Mouse (Mus musculus) neural tube, embryonic 15.5 days (tissue): ENCODE measurements around the gene Celf3. TPM values are rescaled to one million over a fixed set of nuclear protein-coding genes. Genes with fewer than 3 reads are reported as not detected.

ENCODE experiments used
- ATAC-seq: fragments of 200-750 bp; cut with Nextera tagmentation; 2 replicates; pipeline ENCODE4 v1.8.0; 2017; ENCODE audit warnings: mild to moderate bottlenecking, moderate TSS enrichment, moderate library complexity; ENCODE audit not compliant: low FRiP score
- H3K27ac ChIP-seq: fragments of 300-500 bp; sonication (generic); replicated peaks from 2 replicates; pipeline ENCODE4 v1.5.1; 2015; ENCODE audit warnings: mild to moderate bottlenecking, inconsistent platforms
- H3K27me3 ChIP-seq: fragments of 300-500 bp; sonication (generic); replicated peaks from 2 replicates; pipeline ENCODE4 v1.6.1; 2015; ENCODE audit warnings: inconsistent platforms
- H3K36me3 ChIP-seq: fragments of 300-500 bp; sonication (generic); 2 replicates; pipeline ENCODE4 v1.6.1; 2015; ENCODE audit warnings: inconsistent platforms
- H3K4me1 ChIP-seq: fragments of 300-500 bp; sonication (generic); 2 replicates; pipeline ENCODE4 v1.6.1; 2015; ENCODE audit warnings: inconsistent platforms
- H3K4me2 ChIP-seq: fragments of 300-500 bp; sonication (generic); 2 replicates; pipeline ENCODE4 v1.6.1; 2015; ENCODE audit warnings: inconsistent platforms, mild to moderate bottlenecking, moderate library complexity
- H3K4me3 ChIP-seq: fragments of 300-500 bp; sonication (generic); replicated peaks from 2 replicates; pipeline ENCODE4 v1.5.1; 2015; ENCODE audit warnings: mild to moderate bottlenecking, inconsistent platforms
- H3K9ac ChIP-seq: fragments of 300-500 bp; sonication (generic); replicated peaks from 2 replicates; pipeline ENCODE4 v1.6.1; 2015; ENCODE audit warnings: mild to moderate bottlenecking, inconsistent platforms
- H3K9me3 ChIP-seq: fragments of 300-500 bp; sonication (generic); replicated peaks from 2 replicates; pipeline ENCODE4 v1.6.1; 2016; ENCODE audit warnings: inconsistent platforms
- WGBS: fragments of 180-500 bp; shearing (Covaris S2); methylation state at CpG from one replicate; pipeline ENCODE4 v1.1.7; 2015; ENCODE audit warnings: mixed read lengths; 5-methylcytosine and 5-hydroxymethylcytosine counted together
- polyA plus RNA-seq: library from polyadenylated mRNA; unstranded; fragments of >200 nt; fragmentation: Nextera tagmentation; extraction: Ambion mirVana; gene quantifications from 2 replicates; pipeline ENCODE4 v1.2.1, GENCODE M21; 2015

Gene Celf3
- polyA plus RNA-seq, 1 experiment from 2014 or later = 210 TPM

DNA sequence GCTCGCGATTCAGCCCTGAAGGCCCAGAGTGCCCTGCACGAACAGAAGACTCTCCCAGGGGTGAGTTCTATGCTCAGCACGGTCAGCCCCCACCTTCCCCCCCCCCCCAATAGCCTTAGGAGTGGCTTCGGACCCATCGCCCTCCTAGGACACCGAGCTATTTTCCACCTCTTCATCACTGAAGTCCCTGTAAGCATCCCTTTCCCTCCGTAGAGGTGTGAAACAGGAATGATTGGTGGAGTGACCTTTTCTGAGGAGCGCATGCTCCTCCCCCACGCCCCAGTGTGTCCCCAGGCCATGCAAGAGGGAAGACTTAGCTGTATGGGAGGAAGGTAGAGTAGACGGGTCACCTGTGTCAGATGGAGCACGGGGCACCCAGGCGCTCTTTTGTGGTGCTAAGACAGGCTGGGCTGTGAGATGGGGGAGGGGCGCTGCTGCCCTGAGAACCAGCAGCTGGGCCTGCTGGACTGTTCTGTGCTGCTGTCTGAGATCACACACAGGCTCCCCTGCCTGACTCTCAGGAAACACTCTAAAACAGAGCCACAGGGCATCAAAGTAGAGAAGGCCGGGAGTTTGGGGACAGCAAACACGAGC is 2.3 kb downstream of the Celf3 start, which contains the start of gene Riiad1:
Gene Riiad1, minus strand, starts transcription at position 51 of the 594 bp plus-strand sequence.
- Histone ChIP-seq H3K4me3 (peak within 1 kb of the TSS; percentile 63), H3K27ac (peak within 1 kb of the TSS; percentile 88), H3K9ac (peak within 1 kb of the TSS; percentile 84), H3K27me3 (no peaks in the 10 kb centered on the region), H3K4me2 (peak within 1 kb of the TSS; percentile 78), H3K36me3 (peaks cover 19% of the 10 kb centered on the region), H3K9me3 (no peaks in the 10 kb centered on the region), H3K4me1 (peaks cover 75% of the 10 kb centered on the region)
- 10% methylated on average over 16 of the region's 16 CpGs for WGBS
- ATAC-seq = no peak

- Histone ChIP-seq H3K4me3 (no peak overlapping the region), H3K27ac (peak overlapping the region; percentile 33; the same call in 1 of the 2 replicates), H3K4me1 (peaks cover 81% of the 10 kb centered on the region), H3K27me3 (no peaks in the 10 kb centered on the region), H3K36me3 (peaks cover 25% of the 10 kb centered on the region), H3K9me3 (no peaks in the 10 kb centered on the region), H3K9ac (0 out of 2 replicates have a peak overlapping the region, but pooled peaks have one; percentile 7), H3K4me2 (peak overlapping the region; percentile 78; the same call in 1 of the 2 replicates)
- ATAC-seq = no peak
- 74% methylated on average over 4 of the region's 4 CpGs for WGBS
These were observed 3.3 kb downstream of the Celf3 start for GRCm38 (mm10) chr3:94481429-94481828.

GRCm38 (mm10) chr3:94482764-94483385 is 4.8 kb downstream of the Celf3 start:
- WGBS = 80% methylated on average over 17 of the region's 17 CpGs
- Histone ChIP-seq H3K27ac (peak overlapping the region; percentile 83), H3K9ac (no peak overlapping the region), H3K4me3 (no peak overlapping the region), H3K36me3 (peaks cover 40% of the 10 kb centered on the region), H3K27me3 (no peaks in the 10 kb centered on the region), H3K9me3 (no peaks in the 10 kb centered on the region), H3K4me2 (0 out of 2 replicates have a peak overlapping the region, but pooled peaks have one; percentile 48), H3K4me1 (peaks cover 81% of the 10 kb centered on the region)
- no peak for ATAC-seq

DNA sequence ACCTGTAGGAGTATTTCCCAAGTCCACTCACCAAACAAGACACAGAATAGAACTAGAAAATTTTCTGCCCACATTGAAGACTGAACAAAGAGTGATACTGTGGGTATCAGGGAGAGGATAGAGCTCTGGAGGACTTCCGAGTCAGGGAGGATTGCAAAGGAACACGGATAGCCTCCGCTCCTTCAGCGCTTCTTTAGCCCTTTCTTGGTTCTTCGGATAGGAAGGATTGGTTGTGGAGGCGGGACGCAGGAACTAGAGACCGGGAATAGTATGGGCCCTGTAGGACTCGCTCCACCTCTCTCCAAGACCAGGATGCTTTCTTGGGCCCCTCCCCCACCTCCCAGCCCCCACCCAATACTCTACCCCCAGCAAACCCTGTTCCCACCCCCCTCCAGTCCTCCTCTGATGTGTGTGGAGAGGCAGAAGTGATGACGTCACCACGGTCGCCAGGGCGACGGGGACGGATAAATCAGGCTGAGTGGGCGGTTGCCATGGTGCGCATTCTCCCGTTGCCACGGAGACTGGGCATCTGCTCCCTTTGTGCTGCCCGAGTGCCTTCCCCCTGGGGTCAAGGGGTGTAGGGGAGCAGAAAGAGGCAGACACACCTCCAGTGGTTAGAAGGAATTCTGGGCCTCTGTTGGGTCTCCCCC is 5.8 kb downstream of the Celf3 start:
- H3K4me3 ChIP-seq = peak overlapping the region; percentile 17; the same call in 1 of the 2 replicates
- 4% methylated on average over 20 of the region's 20 CpGs for WGBS
- H3K4me2 ChIP-seq = peak overlapping the region; percentile 48
- H3K9me3 ChIP-seq = no peaks in the 10 kb centered on the region
- peak; percentile 80 for ATAC-seq
- no peak overlapping the region for H3K9ac ChIP-seq
- peak overlapping the region; percentile 83 for H3K27ac ChIP-seq
- no peaks in the 10 kb centered on the region for H3K27me3 ChIP-seq
- peaks cover 81% of the 10 kb centered on the region for H3K4me1 ChIP-seq
- H3K36me3 ChIP-seq = peaks cover 47% of the 10 kb centered on the region

DNA sequence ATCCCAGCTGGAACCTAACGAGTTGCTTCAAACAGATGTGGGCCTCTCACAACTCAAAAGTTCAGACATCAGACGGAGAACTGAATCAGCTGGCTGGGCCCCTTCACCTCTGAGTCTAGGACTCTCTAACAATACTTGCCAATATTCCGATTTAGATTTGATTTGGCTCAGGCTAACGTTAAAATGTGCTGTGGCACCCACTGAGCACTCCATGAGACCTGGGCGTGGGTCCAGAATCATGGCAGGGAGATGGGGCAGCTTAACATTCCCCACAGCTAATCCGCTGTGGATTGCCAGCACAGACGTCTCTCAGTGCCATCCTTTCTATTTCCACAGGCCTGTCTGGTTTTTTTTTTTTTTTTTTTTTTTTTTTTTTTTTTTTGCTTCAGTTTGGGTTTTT is 7.8 kb downstream of the Celf3 start:
- Histone ChIP-seq H3K4me3 (no peak overlapping the region), H3K4me1 (peaks cover 64% of the 10 kb centered on the region), H3K27ac (0 out of 2 replicates have a peak overlapping the region, but pooled peaks have one; percentile 83), H3K9ac (no peak overlapping the region), H3K27me3 (no peaks in the 10 kb centered on the region), H3K4me2 (no peak overlapping the region), H3K36me3 (peaks cover 60% of the 10 kb centered on the region), H3K9me3 (no peaks in the 10 kb centered on the region)
- ATAC-seq = no peak
- WGBS = 57% methylated on average over 7 of the region's 7 CpGs

DNA sequence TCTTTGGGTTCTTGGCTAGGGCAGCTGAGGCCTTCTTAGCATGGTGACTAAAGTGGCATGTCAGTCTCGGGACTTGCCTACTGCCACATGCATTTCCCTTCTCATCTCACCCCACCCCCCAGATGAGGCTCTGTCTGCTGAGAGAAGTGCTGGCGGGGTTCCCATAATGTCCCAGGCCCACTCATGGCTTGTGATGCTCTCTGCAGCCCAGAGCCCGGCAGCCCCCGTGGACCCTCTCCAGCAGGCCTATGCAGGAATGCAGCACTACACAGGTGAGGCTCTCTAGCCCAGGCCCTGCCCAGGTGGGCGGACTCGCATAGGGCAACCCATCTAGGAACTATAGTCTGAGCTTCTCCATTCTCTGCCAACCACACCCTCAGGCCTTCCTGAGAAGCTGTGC is 9.5 kb downstream of the Celf3 start:
- 66% methylated on average over 6 of the region's 6 CpGs for WGBS
- Histone ChIP-seq H3K4me2 (no peak overlapping the region), H3K27me3 (no peaks in the 10 kb centered on the region), H3K27ac (no peak overlapping the region), H3K36me3 (peaks cover 49% of the 10 kb centered on the region), H3K9me3 (no peaks in the 10 kb centered on the region), H3K4me1 (peaks cover 48% of the 10 kb centered on the region), H3K9ac (no peak overlapping the region), H3K4me3 (no peak overlapping the region)
- no peak for ATAC-seq

GRCm38 (mm10) chr3:94497162-94497561 is 19.1 kb downstream of the Celf3 start:
- Histone ChIP-seq H3K4me3 (no peak overlapping the region), H3K9me3 (no peaks in the 10 kb centered on the region), H3K4me1 (no peaks in the 10 kb centered on the region), H3K4me2 (no peak overlapping the region), H3K9ac (no peak overlapping the region), H3K27me3 (no peaks in the 10 kb centered on the region), H3K36me3 (peaks cover 26% of the 10 kb centered on the region), H3K27ac (no peak overlapping the region)
- 72% methylated on average over 4 of the region's 4 CpGs for WGBS
- ATAC-seq = no peak

GRCm38 (mm10) chr3:94502243-94502642 is 24.1 kb downstream of the Celf3 start:
- Histone ChIP-seq H3K4me2 (no peak overlapping the region), H3K27me3 (no peaks in the 10 kb centered on the region)
- 0 out of 2 replicates have a peak, but pooled peaks have one; percentile 41 for ATAC-seq

GRCm38 (mm10) chr3:94506664-94507063 is 28.6 kb downstream of the Celf3 start:
- Histone ChIP-seq H3K27ac (no peak overlapping the region), H3K4me3 (no peak overlapping the region), H3K4me2 (no peak overlapping the region), H3K36me3 (peaks cover 47% of the 10 kb centered on the region), H3K27me3 (no peaks in the 10 kb centered on the region), H3K9me3 (no peaks in the 10 kb centered on the region), H3K9ac (no peak overlapping the region), H3K4me1 (no peaks in the 10 kb centered on the region)
- ATAC-seq = no peak
- WGBS = 95% methylated on average over 1 of the region's 1 CpGs

More at GRCm38 (mm10) chr3:94502243-94502642, 24.1 kb downstream of the Celf3 start:
- Histone ChIP-seq H3K9ac (no peak overlapping the region), H3K27ac (no peak overlapping the region), H3K4me1 (no peaks in the 10 kb centered on the region), H3K36me3 (peaks cover 36% of the 10 kb centered on the region), H3K9me3 (no peaks in the 10 kb centered on the region), H3K4me3 (no peak overlapping the region)
- WGBS = 74% methylated on average over 3 of the region's 3 CpGs

DNA sequence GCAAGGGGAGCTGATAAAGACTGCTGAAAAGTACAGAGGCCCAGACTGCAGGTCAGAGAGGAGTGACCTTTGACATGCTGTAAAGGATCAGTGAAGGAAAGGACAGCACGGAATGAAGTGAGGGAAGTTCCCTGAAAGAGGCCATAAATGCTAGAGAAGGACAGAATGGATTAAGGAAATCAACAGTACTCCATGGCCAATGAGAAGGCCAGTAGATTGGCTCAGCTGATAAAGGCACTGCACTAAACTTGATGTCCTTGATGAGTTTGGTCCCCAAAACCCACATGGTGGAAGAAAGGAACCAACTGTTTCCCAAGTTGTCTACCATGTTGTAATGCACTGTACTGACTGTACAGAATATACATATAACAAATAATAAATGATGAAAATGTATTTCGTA is 48.6 kb downstream of the Celf3 start:
- Histone ChIP-seq H3K4me3 (no peak overlapping the region), H3K9ac (no peak overlapping the region), H3K27ac (no peak overlapping the region), H3K36me3 (peaks cover 41% of the 10 kb centered on the region), H3K9me3 (no peaks in the 10 kb centered on the region), H3K4me2 (no peak overlapping the region), H3K4me1 (no peaks in the 10 kb centered on the region), H3K27me3 (no peaks in the 10 kb centered on the region)
- ATAC-seq = no peak
- WGBS = 67% methylated on average over 2 of the region's 2 CpGs

DNA sequence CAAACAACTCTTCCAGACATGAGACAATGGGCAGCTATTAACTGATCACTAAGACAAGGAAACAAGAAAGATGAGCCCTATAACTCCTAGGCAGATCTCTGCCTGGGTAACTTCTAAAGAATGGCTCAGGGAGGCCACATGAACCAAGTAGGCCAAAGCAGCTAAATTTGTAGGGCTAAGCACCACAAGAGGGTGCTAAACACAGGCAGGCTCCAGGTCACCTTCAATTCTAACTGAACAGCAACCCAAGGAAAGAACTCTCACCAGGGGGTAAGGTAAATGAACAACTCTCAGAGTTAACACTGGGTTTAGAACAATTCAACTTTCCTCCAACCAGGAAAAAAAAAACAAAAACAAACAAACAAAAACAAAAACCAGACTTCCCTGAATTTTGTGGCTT is 55.9 kb downstream of the Celf3 start:
- Histone ChIP-seq H3K27ac (no peak overlapping the region), H3K27me3 (no peaks in the 10 kb centered on the region), H3K36me3 (peaks cover 17% of the 10 kb centered on the region), H3K4me1 (no peaks in the 10 kb centered on the region), H3K4me2 (no peak overlapping the region), H3K4me3 (no peak overlapping the region), H3K9me3 (no peaks in the 10 kb centered on the region), H3K9ac (no peak overlapping the region)
- no peak for ATAC-seq

DNA sequence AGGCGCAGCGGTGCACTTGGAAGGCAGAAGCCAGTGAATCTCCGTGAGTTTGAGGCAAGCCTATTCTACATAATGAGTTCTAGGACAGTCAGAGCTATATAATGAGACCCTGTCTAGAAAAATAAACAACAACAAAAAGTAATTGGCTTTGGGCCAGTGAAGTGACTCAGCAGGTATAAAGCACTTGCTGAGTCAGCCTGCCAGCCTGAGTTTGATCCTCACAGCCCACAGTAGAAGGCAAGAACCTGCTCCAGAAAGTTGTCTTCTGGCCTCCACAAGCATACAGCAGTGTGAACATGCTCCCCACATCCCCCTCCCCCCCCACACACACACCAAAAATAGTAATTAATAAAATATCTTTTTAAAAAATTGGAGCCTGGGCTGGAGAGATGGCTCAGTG is 59.1 kb downstream of the Celf3 start:
- no peak overlapping the region for H3K9ac ChIP-seq
- H3K36me3 ChIP-seq = 0 out of 2 replicates have a peak, but pooled peaks cover 4% of the 10 kb centered on the region
- WGBS = 81% methylated on average over 3 of the region's 3 CpGs
- H3K9me3 ChIP-seq = no peaks in the 10 kb centered on the region
- H3K4me2 ChIP-seq = no peak overlapping the region
- H3K27ac ChIP-seq = no peak overlapping the region
- ATAC-seq = no peak
- H3K27me3 ChIP-seq = no peaks in the 10 kb centered on the region
- H3K4me3 ChIP-seq = no peak overlapping the region
- no peaks in the 10 kb centered on the region for H3K4me1 ChIP-seq
